Mouse (Mus musculus): Measurements from ENCODE around the gene Rftn1. TPM values are rescaled to one million over a fixed set of nuclear protein-coding genes. Genes with fewer than 3 reads are reported as not detected.

The Rftn1 gene
- polyA plus RNA-seq, 1 experiment from 2014 or later, result 14.7 TPM

- Histone ChIP-seq H3K36me3 (no peaks in the 10 kb centered on the region), H3K27me3 (no peaks in the 10 kb centered on the region), H3K27ac (no peak overlapping the region), H3K9me3 (replicated peaks) (no peaks in the 10 kb centered on the region), H3K4me2 (no peak overlapping the region), H3K4me1 (no peaks in the 10 kb centered on the region), H3K4me3 (replicated peaks) (no peak overlapping the region), H3K9ac (no peak overlapping the region)
- 90% methylated on average over 13 of the region's 13 CpGs for WGBS
- ATAC-seq (replicated peaks; ENCODE audit: low FRiP score), result no peak
Measured at GRCm38 (mm10) chr17:50063832-50064627, 126.4 kb downstream of the Rftn1 start.

DNA sequence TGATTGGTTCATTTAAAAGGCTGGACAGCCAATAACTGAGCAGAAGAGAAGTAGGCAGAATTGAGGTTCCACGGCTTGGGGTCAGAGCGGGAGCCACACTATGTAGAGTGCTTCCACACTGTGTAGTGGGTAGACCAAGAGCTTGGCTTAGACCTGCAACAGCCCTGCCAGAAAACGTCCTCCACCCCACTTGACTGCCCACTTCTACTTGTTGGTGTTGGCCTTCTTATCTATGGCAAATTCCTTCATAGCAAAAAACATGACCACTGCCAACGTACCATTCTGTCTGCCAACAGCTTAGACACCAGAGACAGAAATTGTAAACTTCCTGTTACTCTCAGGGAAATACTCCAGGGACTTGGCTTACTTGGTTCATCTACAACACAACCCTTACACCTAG lies 127.8 kb downstream of the Rftn1 start:
- WGBS, result 91% methylated on average over 4 of the region's 4 CpGs
- no peak for ATAC-seq (replicated peaks; ENCODE audit: low FRiP score)
- H3K9me3 ChIP-seq (replicated peaks), result no peaks in the 10 kb centered on the region

GRCm38 (mm10) chr17:50061446-50061845 lies 129.0 kb downstream of the Rftn1 start:
- no peak overlapping the region for H3K4me2 ChIP-seq
- 75% methylated on average over 4 of the region's 4 CpGs for WGBS
- no peak overlapping the region for H3K4me3 ChIP-seq (replicated peaks)
- H3K36me3 ChIP-seq, result no peaks in the 10 kb centered on the region
- no peaks in the 10 kb centered on the region for H3K27me3 ChIP-seq
- no peak overlapping the region for H3K27ac ChIP-seq
- H3K9me3 ChIP-seq (replicated peaks), result no peaks in the 10 kb centered on the region
- H3K9ac ChIP-seq, result no peak overlapping the region
- no peak for ATAC-seq (replicated peaks; ENCODE audit: low FRiP score)
- H3K4me1 ChIP-seq, result no peaks in the 10 kb centered on the region

More for the DNA sequence above, 127.8 kb downstream of the Rftn1 start:
- Histone ChIP-seq H3K27me3 (no peaks in the 10 kb centered on the region), H3K9ac (no peak overlapping the region), H3K36me3 (no peaks in the 10 kb centered on the region), H3K27ac (no peak overlapping the region), H3K4me2 (no peak overlapping the region), H3K4me3 (replicated peaks) (no peak overlapping the region), H3K4me1 (no peaks in the 10 kb centered on the region)

GRCm38 (mm10) chr17:50060220-50060619 lies 130.3 kb downstream of the Rftn1 start:
- Histone ChIP-seq H3K4me1 (no peaks in the 10 kb centered on the region), H3K9ac (no peak overlapping the region)
- 54% methylated on average over 2 of the region's 2 CpGs for WGBS

GRCm38 (mm10) chr17:50059417-50059816 lies 131.1 kb downstream of the Rftn1 start:
- no peaks in the 10 kb centered on the region for H3K9me3 ChIP-seq (replicated peaks)
- H3K4me2 ChIP-seq, result no peak overlapping the region
- H3K36me3 ChIP-seq, result no peaks in the 10 kb centered on the region
- H3K27me3 ChIP-seq, result no peaks in the 10 kb centered on the region
- ATAC-seq (replicated peaks; ENCODE audit: low FRiP score), result no peak
- no peak overlapping the region for H3K9ac ChIP-seq
- no peak overlapping the region for H3K27ac ChIP-seq
- WGBS, result 84% methylated on average over 5 of the region's 5 CpGs
- no peak overlapping the region for H3K4me3 ChIP-seq (replicated peaks)
- no peaks in the 10 kb centered on the region for H3K4me1 ChIP-seq

More at GRCm38 (mm10) chr17:50060220-50060619, 130.3 kb downstream of the Rftn1 start:
- no peak for ATAC-seq (replicated peaks; ENCODE audit: low FRiP score)
- Histone ChIP-seq H3K36me3 (no peaks in the 10 kb centered on the region), H3K4me2 (no peak overlapping the region), H3K27me3 (no peaks in the 10 kb centered on the region), H3K4me3 (replicated peaks) (no peak overlapping the region), H3K9me3 (replicated peaks) (no peaks in the 10 kb centered on the region), H3K27ac (no peak overlapping the region)

DNA sequence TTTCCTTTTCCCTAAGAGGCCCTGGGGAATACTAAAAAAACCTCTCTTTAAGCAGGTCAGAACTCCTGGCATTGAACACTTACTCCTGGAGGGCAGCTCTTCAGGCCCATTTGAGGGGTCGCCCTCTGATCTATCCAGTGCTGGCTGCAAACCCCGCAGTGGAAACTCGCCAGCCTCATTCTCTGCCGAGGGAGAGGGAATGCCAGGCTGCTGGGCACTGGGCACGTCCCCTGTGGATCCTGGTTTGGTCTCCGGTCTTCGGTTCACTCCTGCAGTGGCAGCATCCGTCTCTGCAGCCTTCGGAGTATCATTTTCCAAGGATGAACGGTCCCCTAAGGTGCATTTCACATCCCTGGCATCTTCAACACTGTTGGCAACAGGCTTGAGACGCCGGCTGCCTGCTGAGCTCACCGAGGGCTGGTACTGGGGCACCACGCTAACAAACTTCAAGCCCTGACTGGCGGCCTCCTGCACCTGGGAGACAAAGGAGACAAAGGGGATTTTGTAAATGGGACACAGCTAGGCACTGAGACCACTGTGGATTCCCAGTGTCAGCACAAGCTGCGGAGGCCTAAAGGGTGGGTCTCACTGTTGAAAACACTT lies 135.2 kb downstream of the Rftn1 start:
- no peaks in the 10 kb centered on the region for H3K36me3 ChIP-seq
- H3K9ac ChIP-seq, result no peak overlapping the region
- H3K27me3 ChIP-seq, result no peaks in the 10 kb centered on the region
- no peaks in the 10 kb centered on the region for H3K4me1 ChIP-seq
- no peak overlapping the region for H3K4me2 ChIP-seq
- no peak for ATAC-seq (replicated peaks; ENCODE audit: low FRiP score)
- no peak overlapping the region for H3K27ac ChIP-seq
- WGBS, result 89% methylated on average over 16 of the region's 16 CpGs
- no peaks in the 10 kb centered on the region for H3K9me3 ChIP-seq (replicated peaks)
- H3K4me3 ChIP-seq (replicated peaks), result no peak overlapping the region

DNA sequence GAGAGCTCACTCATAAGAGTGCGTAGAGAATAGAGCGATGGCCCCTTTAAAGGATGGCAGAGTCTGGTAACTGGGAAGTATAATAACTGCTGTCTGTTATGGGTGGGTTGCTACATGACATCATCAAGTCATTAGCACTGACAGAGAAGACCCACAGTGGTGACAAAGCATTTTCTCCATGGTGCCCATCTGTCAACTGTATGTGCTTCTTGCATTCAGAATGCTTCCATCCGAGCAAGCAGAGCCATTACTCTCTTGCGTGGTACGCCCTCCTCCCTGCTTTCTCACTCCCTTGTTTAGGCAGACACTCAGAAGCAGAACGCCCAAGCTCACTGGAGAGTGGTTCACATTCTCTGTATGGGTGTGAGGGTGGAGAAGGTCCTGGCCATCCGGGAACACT lies 135.9 kb downstream of the Rftn1 start:
- 93% methylated on average over 7 of the region's 7 CpGs for WGBS
- no peak overlapping the region for H3K9ac ChIP-seq
- ATAC-seq (replicated peaks; ENCODE audit: low FRiP score), result no peak

GRCm38 (mm10) chr17:50053961-50054360 lies 136.5 kb downstream of the Rftn1 start:
- Histone ChIP-seq H3K27ac (no peak overlapping the region), H3K9me3 (replicated peaks) (no peaks in the 10 kb centered on the region), H3K9ac (no peak overlapping the region), H3K4me1 (no peaks in the 10 kb centered on the region), H3K36me3 (no peaks in the 10 kb centered on the region), H3K4me2 (no peak overlapping the region), H3K4me3 (replicated peaks) (no peak overlapping the region), H3K27me3 (no peaks in the 10 kb centered on the region)
- no peak for ATAC-seq (replicated peaks; ENCODE audit: low FRiP score)
- 89% methylated on average over 1 of the region's 1 CpGs for WGBS

More for the DNA sequence above, 135.9 kb downstream of the Rftn1 start:
- Histone ChIP-seq H3K4me1 (no peaks in the 10 kb centered on the region), H3K4me2 (no peak overlapping the region), H3K27me3 (no peaks in the 10 kb centered on the region), H3K27ac (no peak overlapping the region), H3K36me3 (no peaks in the 10 kb centered on the region), H3K9me3 (replicated peaks) (no peaks in the 10 kb centered on the region), H3K4me3 (replicated peaks) (no peak overlapping the region)

DNA sequence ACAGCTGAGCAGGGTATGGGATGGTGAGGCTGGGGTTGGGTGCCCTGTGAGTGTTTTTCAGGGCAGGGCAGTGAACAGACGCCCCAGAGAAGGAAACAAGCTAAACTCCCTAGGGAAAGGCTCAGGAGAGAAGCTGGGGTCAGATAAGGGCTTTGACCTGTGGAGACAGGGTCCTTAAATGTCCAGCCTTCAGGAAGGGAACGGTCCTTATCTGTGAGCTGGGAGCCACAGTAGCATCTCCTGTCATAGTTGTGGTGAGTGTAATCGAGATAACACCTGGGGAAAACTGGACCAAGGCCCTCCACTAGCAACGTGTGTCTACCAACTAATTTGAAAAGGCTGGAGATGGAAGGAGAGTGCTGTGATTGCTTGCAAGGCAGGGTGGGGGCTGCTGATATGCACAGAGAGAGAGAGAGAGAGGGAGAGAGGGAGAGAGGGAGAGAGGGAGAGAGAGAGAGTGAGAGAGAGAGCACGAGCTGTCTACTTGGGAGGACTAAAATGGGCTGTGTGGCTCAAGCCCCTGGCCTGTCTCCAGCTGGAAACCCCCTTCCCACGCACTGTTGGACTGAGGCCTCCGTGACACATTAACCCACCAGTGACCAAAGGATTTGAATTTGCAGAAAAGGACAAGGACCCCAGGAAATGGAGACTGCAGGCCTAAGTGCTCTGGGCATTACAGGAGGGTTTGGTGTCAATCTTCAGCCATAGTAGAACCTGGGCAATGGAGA lies 137.6 kb downstream of the Rftn1 start:
- WGBS, result 58% methylated on average over 7 of the region's 7 CpGs
- Histone ChIP-seq H3K4me3 (replicated peaks) (no peak overlapping the region), H3K36me3 (no peaks in the 10 kb centered on the region), H3K9ac (no peak overlapping the region), H3K27ac (no peak overlapping the region), H3K4me1 (no peaks in the 10 kb centered on the region), H3K27me3 (no peaks in the 10 kb centered on the region), H3K4me2 (no peak overlapping the region), H3K9me3 (replicated peaks) (no peaks in the 10 kb centered on the region)
- no peak for ATAC-seq (replicated peaks; ENCODE audit: low FRiP score)

- no peak overlapping the region for H3K27ac ChIP-seq
- H3K36me3 ChIP-seq, result no peaks in the 10 kb centered on the region
- no peak for ATAC-seq (replicated peaks; ENCODE audit: low FRiP score)
- H3K4me2 ChIP-seq, result no peak overlapping the region
- no peaks in the 10 kb centered on the region for H3K27me3 ChIP-seq
- 87% methylated on average over 9 of the region's 9 CpGs for WGBS
- H3K4me3 ChIP-seq (replicated peaks), result no peak overlapping the region
- no peaks in the 10 kb centered on the region for H3K4me1 ChIP-seq
- no peak overlapping the region for H3K9ac ChIP-seq
- H3K9me3 ChIP-seq (replicated peaks), result no peaks in the 10 kb centered on the region
Measured at GRCm38 (mm10) chr17:50050456-50050855, 140.0 kb downstream of the Rftn1 start.

- Histone ChIP-seq H3K4me1 (no peaks in the 10 kb centered on the region), H3K27ac (no peak overlapping the region), H3K9ac (no peak overlapping the region), H3K4me2 (no peak overlapping the region), H3K9me3 (replicated peaks) (no peaks in the 10 kb centered on the region), H3K36me3 (no peaks in the 10 kb centered on the region), H3K4me3 (replicated peaks) (no peak overlapping the region), H3K27me3 (no peaks in the 10 kb centered on the region)
- WGBS, result 76% methylated on average over 9 of the region's 9 CpGs
- ATAC-seq (replicated peaks; ENCODE audit: low FRiP score), result no peak
Measured at GRCm38 (mm10) chr17:50048209-50048608, 142.3 kb downstream of the Rftn1 start.

DNA sequence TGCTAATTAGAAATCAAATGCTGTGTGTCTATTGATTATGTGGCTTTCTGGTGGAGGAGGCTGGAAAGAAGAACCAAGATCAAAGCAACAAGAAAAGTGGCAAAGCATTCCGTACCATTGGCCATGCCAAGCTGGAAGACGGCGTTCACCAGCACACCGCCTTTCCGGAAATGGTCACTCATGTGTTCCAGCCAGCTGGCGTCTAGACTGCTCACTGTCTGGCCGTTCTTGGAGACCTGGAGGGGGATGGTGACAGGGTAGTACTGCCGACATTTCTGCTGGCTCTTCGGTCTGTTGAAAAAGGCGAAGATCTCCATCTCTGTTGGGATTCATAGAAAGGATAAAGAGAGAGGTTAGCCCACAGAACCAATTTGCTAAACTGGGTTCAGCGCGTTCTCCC lies 143.3 kb downstream of the Rftn1 start:
- no peaks in the 10 kb centered on the region for H3K9me3 ChIP-seq (replicated peaks)
- 91% methylated on average over 12 of the region's 12 CpGs for WGBS
- no peak for ATAC-seq (replicated peaks; ENCODE audit: low FRiP score)
- H3K4me1 ChIP-seq, result no peaks in the 10 kb centered on the region
- H3K27ac ChIP-seq, result no peak overlapping the region
- no peaks in the 10 kb centered on the region for H3K36me3 ChIP-seq
- no peak overlapping the region for H3K4me3 ChIP-seq (replicated peaks)
- H3K9ac ChIP-seq, result no peak overlapping the region
- H3K27me3 ChIP-seq, result no peaks in the 10 kb centered on the region
- no peak overlapping the region for H3K4me2 ChIP-seq
